Comparison of ENCODE assay signal across 10 mouse cellular contexts in the genomic region with DNA sequence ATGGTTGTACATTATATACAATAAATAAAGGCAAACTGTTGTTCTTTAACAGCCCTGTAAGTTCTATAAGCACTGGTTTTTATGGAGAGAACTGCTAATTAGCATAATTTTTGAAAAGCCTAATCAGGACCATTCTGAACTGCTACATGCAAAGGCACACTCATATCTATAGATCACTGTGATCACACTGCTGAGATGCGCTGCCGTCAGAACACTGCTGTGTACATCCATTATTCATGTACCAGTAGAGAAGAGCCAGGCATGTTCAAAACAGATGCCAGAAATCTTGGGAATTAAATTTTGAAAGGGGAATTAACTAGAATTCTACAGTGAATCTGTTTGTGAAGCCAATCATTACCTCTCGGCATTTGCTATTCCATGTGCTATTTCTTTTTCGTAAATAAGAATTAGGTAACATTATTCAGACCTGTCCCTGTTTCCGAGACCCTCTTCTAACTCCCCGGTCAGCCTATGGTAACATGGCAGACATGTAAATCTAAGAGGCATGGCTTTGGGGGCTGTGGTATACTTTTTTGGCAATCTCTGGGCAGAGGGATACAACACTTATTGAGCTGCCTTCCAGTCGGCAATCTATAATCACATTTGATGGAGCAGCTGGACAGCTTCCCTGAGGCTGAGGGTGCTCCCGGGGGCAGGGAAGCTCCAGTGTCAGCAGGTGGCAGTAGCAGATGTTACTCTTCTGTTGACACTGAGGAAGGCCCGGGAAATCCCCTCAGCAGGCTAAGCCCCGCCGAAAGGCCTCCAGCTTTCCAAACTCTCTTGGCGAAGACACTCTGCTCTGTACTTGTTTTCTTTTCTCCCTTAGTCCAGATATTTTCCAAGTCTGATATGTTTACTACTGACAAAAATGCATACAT. TPM values are rescaled to one million over a fixed set of nuclear protein-coding genes. Genes with fewer than 3 reads are reported as not detected.
DNase-seq lines count a peak whose midpoint lies in the region; ATAC-seq and TF ChIP-seq lines count a peak whose summit lies in the region.
"Had no signal": no experiment of that assay in that cellular context is flagged by ENCODE, and none has a peak within 500 bp of the region (broad histone marks: within the 10 kb centered on the region; RNA-seq: fewer than 3 reads in every experiment).

No protein-coding gene starts in this region.

- no peaks in the 10 kb centered on the region for H3K9me3 ChIP-seq in liver, postnatal 0 days (ENCODE audit: low read length)
- H3K9me3 ChIP-seq in lung, embryonic 16.5 days (ENCODE audit: control insufficient read depth, low read length), result no peaks in the 10 kb centered on the region
- H3K9me3 ChIP-seq: liver, embryonic 15.5 days had no signal

- TF ChIP-seq EP300 in liver, postnatal 0 days (IDR thresholded peaks at IDR 0.05; ENCODE audit: low read depth), result no peak

- WGBS in liver, postnatal 0 days (ENCODE audit: insufficient replicate concordance), result 68% methylated on average over 12 of the region's 12 CpGs
- WGBS in lung, embryonic 16.5 days, result 41% methylated on average over 12 of the region's 12 CpGs

- no peaks in the 10 kb centered on the region for H3K4me1 ChIP-seq in liver, postnatal 0 days (ENCODE audit: insufficient read depth)
- no peaks in the 10 kb centered on the region for H3K4me1 ChIP-seq in lung, embryonic 16.5 days (replicated peaks; ENCODE audit: control insufficient read depth, insufficient read depth, low read length)
- H3K4me1 ChIP-seq: liver, embryonic 15.5 days had no signal

- no peak overlapping the region for H3K27ac ChIP-seq in liver, postnatal 0 days (ENCODE audit: low read depth)
- no peak overlapping the region for H3K27ac ChIP-seq in lung, embryonic 16.5 days (ENCODE audit: low read length)
- H3K27ac ChIP-seq: liver, embryonic 15.5 days had no signal

- no peak for ATAC-seq in liver, postnatal 0 days
- ATAC-seq in lung, embryonic 16.5 days (ENCODE audit: low read depth), result peak; percentile 67
- ATAC-seq: inflammation-experienced regulatory T-cells, adult 6 months had no signal

- H3K27me3 ChIP-seq in liver, postnatal 0 days (ENCODE audit: insufficient read depth, low read length), result no peaks in the 10 kb centered on the region
- H3K27me3 ChIP-seq in lung, embryonic 16.5 days (ENCODE audit: control insufficient read depth, insufficient read depth, low read depth, low read length), result no peaks in the 10 kb centered on the region
- H3K27me3 ChIP-seq: liver, embryonic 15.5 days had no signal

- peak; percentile 28 for DNase-seq in adrenal gland, postnatal 10 days
- DNase-seq in adrenal gland, postnatal 25 days, result no peak
- peak; percentile 5 for DNase-seq in liver
- DNase-seq in liver, postnatal 0 days, result no peak
- peak; percentile 46 for DNase-seq in retina, postnatal 7 days (ENCODE audit: low read depth, low spot score)
- no peak for DNase-seq in layer of hippocampus, adult 18-20 months (ENCODE audit: low spot score in 2 of 2)
- no peak for DNase-seq in thymus, postnatal 36 days

- H3K9ac ChIP-seq in liver, postnatal 0 days (replicated peaks), result no peak overlapping the region
- H3K9ac ChIP-seq in lung, embryonic 16.5 days (ENCODE audit: low read length), result no peak overlapping the region
- H3K9ac ChIP-seq: liver, embryonic 15.5 days had no signal

- H3K4me2 ChIP-seq in liver, postnatal 0 days (ENCODE audit: low read depth, low read length), result no peak overlapping the region
- no peak overlapping the region for H3K4me2 ChIP-seq in lung, embryonic 16.5 days (ENCODE audit: low read depth, low read length)
- H3K4me2 ChIP-seq: liver, embryonic 15.5 days had no signal

- no peak overlapping the region for H3K4me3 ChIP-seq in liver, postnatal 0 days (ENCODE audit: low read depth, low read length)
- H3K4me3 ChIP-seq in lung, embryonic 16.5 days (ENCODE audit: low read length), result no peak overlapping the region
- H3K4me3 ChIP-seq: liver, embryonic 15.5 days had no signal

- H3K36me3 ChIP-seq in liver, postnatal 0 days (replicated peaks; ENCODE audit: insufficient read depth, low read length), result no peaks in the 10 kb centered on the region
- no peaks in the 10 kb centered on the region for H3K36me3 ChIP-seq in lung, embryonic 16.5 days (ENCODE audit: control insufficient read depth, insufficient read depth, low read length)
- H3K36me3 ChIP-seq: liver, embryonic 15.5 days had no signal

- no peak for TF ChIP-seq CTCF in liver, postnatal 0 days (IDR thresholded peaks at IDR 0.05; ENCODE audit: low read depth)

RNA-seq across cellular contexts. Expression of a gene that starts 25.2 kb away (rescaled TPM):
- 10 to 100 TPM; 20.9 to 24.8 TPM for total RNA-seq in adrenal gland, postnatal 10 days (2021)
- 19.6 and 20.2 TPM in 2 replicates for total RNA-seq in adrenal gland, postnatal 25 days (2021)
- polyA plus RNA-seq in liver, postnatal 0 days (2015; fragmentation: Nextera tagmentation; extraction: Ambion mirVana), result 1.1 and 1.4 TPM in 2 replicates
- 19.0 and 19.3 TPM in 2 replicates for polyA plus RNA-seq in lung, embryonic 16.5 days (2015; fragmentation: Nextera tagmentation; extraction: Ambion mirVana)
- total RNA-seq in layer of hippocampus, adult 18-20 months (2021), result 1 to 10 TPM; 4.1 to 4.4 TPM

Comparison
In these comparisons a context has a peak if more than half of its experiments do, and no peak if none do; other contexts are left out.
1. DNase-seq: peak in adrenal gland, postnatal 10 days (single experiment), liver (single experiment) and retina, postnatal 7 days (single experiment); none in adrenal gland, postnatal 25 days (single experiment), liver, postnatal 0 days (single experiment), layer of hippocampus, adult 18-20 months (0 of 2) and thymus, postnatal 36 days (0 of 2).